Mouse (Mus musculus) myocyte (in vitro differentiated cells): ENCODE results near the gene Vdr. TPM values are rescaled to one million over a fixed set of nuclear protein-coding genes. Genes with fewer than 3 reads are reported as not detected.

Source experiments
- H3K27me3 ChIP-seq: one replicate; pipeline ENCODE4 v1.6.1; 2011; ENCODE audit not compliant: control insufficient read depth, insufficient read depth, insufficient read length
- H3K36me3 ChIP-seq: one replicate; pipeline ENCODE4 v1.6.1; 2011; ENCODE audit not compliant: control insufficient read depth, insufficient read depth
- H3K4me2 ChIP-seq: one replicate; pipeline ENCODE4 v1.6.1; 2011; ENCODE audit warnings: low read depth, control low read depth
- H3K4me3 ChIP-seq: one replicate; pipeline ENCODE4 v1.5.1; 2011; ENCODE audit warnings: mild to moderate bottlenecking, control low read depth, moderate library complexity
- H3K79me2 ChIP-seq: one replicate; pipeline ENCODE4 v1.6.1; 2011; ENCODE audit not compliant: control insufficient read depth, insufficient read depth
- H3ac ChIP-seq: one replicate; pipeline ENCODE4 v1.6.1; 2011; ENCODE audit not compliant: control insufficient read depth, insufficient read length
- CEBPB ChIP-seq: IDR thresholded peaks from 2 replicates; pipeline ENCODE4 v1.6.1; 2011; ENCODE audit warnings: mild to moderate bottlenecking, moderate library complexity; ENCODE audit not compliant: poor library complexity, insufficient read depth, severe bottlenecking
- E2F4 ChIP-seq: IDR thresholded peaks from one replicate; pipeline ENCODE4 v1.6.1; 2011; ENCODE audit warnings: mild to moderate bottlenecking, control low read depth, moderate library complexity; ENCODE audit not compliant: insufficient read depth
- MAX ChIP-seq: IDR thresholded peaks from one replicate; pipeline ENCODE4 v1.6.1; 2011; ENCODE audit warnings: low read depth, mild to moderate bottlenecking, control low read depth
- MYOD1 ChIP-seq, 3 experiments: IDR thresholded peaks; one replicate each; pipeline ENCODE4 v1.6.1; 2011; ENCODE audit warnings: control low read depth in 2 of 3, low read depth in 2 of 3, mild to moderate bottlenecking in 2 of 3, moderate library complexity in 1 of 3; ENCODE audit not compliant: insufficient read length in 2 of 3, control insufficient read depth in 1 of 3
- MYOG ChIP-seq, 3 experiments: IDR thresholded peaks; one replicate each; pipeline ENCODE4 v1.6.1; 2011; ENCODE audit warnings: control low read depth in 2 of 3, low read depth in 2 of 3, mild to moderate bottlenecking in 2 of 3; ENCODE audit not compliant: insufficient read length in 2 of 3, control insufficient read depth in 1 of 3, insufficient read depth in 1 of 3
- POLR2A ChIP-seq: IDR thresholded peaks from one replicate; pipeline ENCODE4 v1.6.1; 2011; ENCODE audit warnings: low read depth, mild to moderate bottlenecking, control low read depth, moderate library complexity; ENCODE audit not compliant: insufficient read length
- POLR2AphosphoS2 ChIP-seq: IDR thresholded peaks from one replicate; pipeline ENCODE4 v1.6.1; 2011; ENCODE audit warnings: low read depth, control low read depth; ENCODE audit not compliant: insufficient read length
- REST ChIP-seq: IDR thresholded peaks from one replicate; pipeline ENCODE4 v1.6.1; 2011; ENCODE audit warnings: mild to moderate bottlenecking, control low read depth, moderate library complexity; ENCODE audit not compliant: insufficient read depth, insufficient read length
- SRF ChIP-seq: IDR thresholded peaks from one replicate; pipeline ENCODE4 v1.6.1; 2011; ENCODE audit warnings: low read depth; ENCODE audit not compliant: control insufficient read depth, insufficient read length
- TCF12 ChIP-seq: IDR thresholded peaks from one replicate; pipeline ENCODE4 v1.6.1; 2011; ENCODE audit warnings: mild to moderate bottlenecking, control low read depth; ENCODE audit not compliant: poor library complexity, insufficient read depth, severe bottlenecking
- TCF3 ChIP-seq: IDR thresholded peaks from one replicate; pipeline ENCODE4 v1.6.1; 2011; ENCODE audit warnings: low read depth, control low read depth; ENCODE audit not compliant: insufficient read length
- USF1 ChIP-seq: IDR thresholded peaks from one replicate; pipeline ENCODE4 v1.6.1; 2011; ENCODE audit warnings: low read depth, mild to moderate bottlenecking, control low read depth, moderate library complexity
- polyA plus RNA-seq: library from polyadenylated mRNA; unstranded; fragments of >200 nt; fragmentation: generic; extraction: Trizol; gene quantifications from one replicate; pipeline ENCODE4 v1.2.1, GENCODE M21; 2012; ENCODE audit warnings: missing spikeins

The Vdr gene
- polyA plus RNA-seq, 1 experiment, result 9.8 TPM

DNA sequence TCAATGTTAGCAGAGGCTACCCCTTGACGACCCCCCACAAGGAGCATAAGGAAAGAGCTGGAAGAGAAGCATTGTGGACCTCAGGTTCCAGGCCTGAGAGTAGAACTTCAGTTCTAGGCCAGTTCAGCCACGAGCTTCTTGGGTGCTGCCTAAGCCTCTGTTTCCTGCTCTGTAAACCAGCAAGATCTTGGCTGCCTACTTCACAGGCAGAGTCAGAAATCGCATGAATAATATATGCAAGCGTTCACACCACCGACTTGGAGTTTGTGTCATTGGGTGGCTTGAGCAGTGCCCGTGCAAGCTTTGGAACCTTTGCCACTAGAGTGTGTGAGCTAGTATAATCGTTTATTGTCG is 73.6 kb downstream of the Vdr start:
- Histone ChIP-seq H3K36me3 (no peaks in the 10 kb centered on the region), H3K4me3 (no peak overlapping the region), H3ac (no peak overlapping the region), H3K27me3 (no peaks in the 10 kb centered on the region), H3K4me2 (no peak overlapping the region), H3K79me2 (peaks cover 3% of the 10 kb centered on the region)
- TF ChIP-seq E2F4, result no peak
- TF ChIP-seq MYOG (IDR thresholded peaks at IDR 0.05; ENCODE audit: control insufficient read depth in 1 of 3, insufficient read depth in 1 of 3, insufficient read length in 2 of 3, low read depth in 2 of 3), result no peak
- no peak for TF ChIP-seq USF1
- TF ChIP-seq MYOD1 (IDR thresholded peaks at IDR 0.05; ENCODE audit: control insufficient read depth in 1 of 3, insufficient read length in 2 of 3, low read depth in 2 of 3), result no peak
- TF ChIP-seq MAX, result no peak
- no peak for TF ChIP-seq POLR2A
- no peak for TF ChIP-seq SRF
- TF ChIP-seq CEBPB, result no peak
- no peak for TF ChIP-seq REST
- no peak for TF ChIP-seq TCF3
- TF ChIP-seq TCF12, result no peak
- no peak for TF ChIP-seq POLR2AphosphoS2

DNA sequence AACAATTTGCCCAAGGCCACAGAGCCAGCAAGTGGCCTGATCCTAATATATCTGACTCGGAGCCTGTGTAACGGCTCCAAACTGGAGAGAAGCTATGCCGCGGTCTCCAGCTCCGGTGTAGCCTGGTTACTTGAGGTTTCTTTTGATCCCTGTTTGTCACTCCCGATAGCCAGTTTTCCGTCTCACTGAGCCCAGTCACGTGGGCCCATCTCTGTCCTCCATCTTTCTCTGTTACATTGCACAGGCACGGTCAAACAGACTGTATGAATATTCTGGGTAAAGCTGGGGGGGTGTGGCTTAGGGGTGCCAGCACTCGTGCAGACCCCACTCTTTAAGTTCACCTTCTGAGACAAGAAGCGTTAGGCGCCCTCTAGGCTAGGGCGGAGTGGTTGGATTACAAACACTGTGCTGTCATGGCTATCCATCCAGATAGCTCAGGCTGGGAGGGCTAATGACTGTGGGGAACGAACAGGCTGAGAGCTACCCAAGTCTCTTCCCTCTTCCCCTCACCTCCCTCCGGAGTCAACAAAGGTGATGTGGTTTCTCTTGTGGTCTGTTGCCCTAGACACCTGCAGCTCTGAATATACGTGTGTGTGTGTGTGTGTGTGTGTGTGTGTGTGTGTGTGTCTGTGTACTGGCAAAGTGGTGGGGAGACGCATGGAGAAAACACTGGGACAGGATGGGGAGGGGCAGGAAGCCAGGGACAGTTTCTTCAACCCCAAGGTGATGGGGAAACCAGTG is 74.1 kb downstream of the Vdr start:
- Histone ChIP-seq H3K36me3 (no peaks in the 10 kb centered on the region), H3K79me2 (peaks cover 5% of the 10 kb centered on the region), H3ac (no peak overlapping the region), H3K27me3 (no peaks in the 10 kb centered on the region), H3K4me3 (no peak overlapping the region), H3K4me2 (no peak overlapping the region)
- no peak for TF ChIP-seq USF1

DNA sequence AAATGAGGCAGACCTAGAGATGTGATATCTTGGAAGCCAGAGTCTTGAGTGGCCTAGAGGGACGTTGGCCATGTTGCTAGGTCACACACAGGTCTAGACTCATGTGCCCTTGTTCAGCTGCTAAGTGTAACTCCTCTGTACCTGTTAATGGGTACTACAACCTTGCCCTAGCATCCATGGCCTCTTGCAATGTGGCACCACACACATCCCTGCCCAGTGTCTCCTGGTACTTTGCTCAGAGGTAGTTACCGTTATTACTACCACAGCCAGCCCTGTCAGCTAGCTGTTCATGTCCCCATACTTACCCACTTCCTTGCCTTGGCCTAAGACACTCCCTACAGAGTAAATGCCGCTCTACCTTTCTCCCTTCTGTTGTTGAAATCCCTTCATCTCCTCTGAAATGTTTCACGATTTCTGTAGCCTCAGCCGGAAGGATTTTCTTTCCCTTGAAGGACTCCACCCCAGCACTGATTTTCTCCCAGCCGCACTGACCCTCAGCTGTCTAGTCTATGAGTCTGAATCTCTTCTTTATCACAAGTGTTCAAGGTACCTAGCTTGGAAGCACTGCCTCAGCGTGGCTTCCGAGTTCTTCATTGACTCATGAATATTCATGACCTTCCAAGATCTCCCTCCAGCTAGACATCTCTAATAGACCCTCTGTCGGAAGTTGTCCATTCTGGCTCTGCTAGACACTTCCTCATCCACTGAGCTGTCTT is 77.5 kb downstream of the Vdr start:
- TF ChIP-seq MYOD1 (IDR thresholded peaks at IDR 0.05; ENCODE audit: control insufficient read depth in 1 of 3, insufficient read length in 2 of 3, low read depth in 2 of 3), result no peak
- TF ChIP-seq E2F4, result no peak
- no peak for TF ChIP-seq REST
- no peak for TF ChIP-seq TCF12
- no peak for TF ChIP-seq POLR2AphosphoS2
- TF ChIP-seq MYOG (IDR thresholded peaks at IDR 0.05; ENCODE audit: control insufficient read depth in 1 of 3, insufficient read depth in 1 of 3, insufficient read length in 2 of 3, low read depth in 2 of 3), result no peak
- no peak for TF ChIP-seq TCF3
- TF ChIP-seq MAX, result no peak
- TF ChIP-seq USF1, result no peak
- TF ChIP-seq POLR2A, result no peak
- TF ChIP-seq SRF, result no peak
- no peak for TF ChIP-seq CEBPB
- Histone ChIP-seq H3K27me3 (no peaks in the 10 kb centered on the region), H3ac (no peak overlapping the region), H3K79me2 (peaks cover 32% of the 10 kb centered on the region), H3K4me2 (peak overlapping the region; percentile 96), H3K36me3 (no peaks in the 10 kb centered on the region), H3K4me3 (peak overlapping the region; percentile 51)

DNA sequence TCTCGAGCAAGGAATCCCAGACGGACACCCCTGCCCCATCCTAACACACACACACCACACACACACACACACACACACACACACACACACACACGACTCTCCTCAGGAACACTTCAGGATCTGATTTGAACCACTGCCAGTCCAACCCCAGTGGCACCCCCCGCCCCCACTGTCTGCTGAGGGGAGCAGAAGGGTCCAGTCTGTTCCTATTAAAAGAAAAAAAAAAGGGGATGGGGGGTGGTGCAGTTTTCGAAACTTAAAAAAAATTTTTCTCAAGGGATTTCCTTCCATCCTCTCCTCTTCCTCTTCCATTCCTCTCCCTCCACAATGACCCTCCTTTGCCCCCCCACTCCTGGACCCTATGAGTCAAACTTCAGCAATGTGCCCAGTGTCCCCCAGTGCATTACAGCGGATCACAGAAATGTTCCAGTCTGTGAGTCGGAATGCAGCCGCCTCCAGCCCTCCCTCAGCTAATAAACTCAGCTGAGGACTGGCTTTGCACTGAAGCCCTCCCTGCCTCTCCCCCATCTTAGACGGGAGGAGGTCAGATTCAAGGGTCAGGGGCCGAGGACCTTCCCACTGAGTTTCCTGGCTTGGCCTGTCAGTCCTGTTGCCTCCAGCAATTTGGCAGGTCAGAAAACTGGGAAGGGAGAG is 78.3 kb downstream of the Vdr start:
- H3K27me3 ChIP-seq, result no peaks in the 10 kb centered on the region
- H3K79me2 ChIP-seq, result peaks cover 33% of the 10 kb centered on the region
- H3ac ChIP-seq, result peak overlapping the region; percentile 68
- TF ChIP-seq TCF12, result no peak
- no peak for TF ChIP-seq POLR2A
- no peak for TF ChIP-seq MYOD1 (IDR thresholded peaks at IDR 0.05; ENCODE audit: control insufficient read depth in 1 of 3, insufficient read length in 2 of 3, low read depth in 2 of 3)
- TF ChIP-seq CEBPB, result no peak
- no peak for TF ChIP-seq POLR2AphosphoS2
- TF ChIP-seq USF1, result no peak
- no peak for TF ChIP-seq MAX
- TF ChIP-seq E2F4, result no peak
- no peak for TF ChIP-seq MYOG (IDR thresholded peaks at IDR 0.05; ENCODE audit: control insufficient read depth in 1 of 3, insufficient read depth in 1 of 3, insufficient read length in 2 of 3, low read depth in 2 of 3)
- TF ChIP-seq TCF3, result no peak
- no peak for TF ChIP-seq SRF
- H3K4me3 ChIP-seq, result peak overlapping the region; percentile 51
- peak overlapping the region; percentile 96 for H3K4me2 ChIP-seq
- H3K36me3 ChIP-seq, result no peaks in the 10 kb centered on the region
